8 mouse cellular contexts compared by ENCODE assay signal in the genomic region with DNA sequence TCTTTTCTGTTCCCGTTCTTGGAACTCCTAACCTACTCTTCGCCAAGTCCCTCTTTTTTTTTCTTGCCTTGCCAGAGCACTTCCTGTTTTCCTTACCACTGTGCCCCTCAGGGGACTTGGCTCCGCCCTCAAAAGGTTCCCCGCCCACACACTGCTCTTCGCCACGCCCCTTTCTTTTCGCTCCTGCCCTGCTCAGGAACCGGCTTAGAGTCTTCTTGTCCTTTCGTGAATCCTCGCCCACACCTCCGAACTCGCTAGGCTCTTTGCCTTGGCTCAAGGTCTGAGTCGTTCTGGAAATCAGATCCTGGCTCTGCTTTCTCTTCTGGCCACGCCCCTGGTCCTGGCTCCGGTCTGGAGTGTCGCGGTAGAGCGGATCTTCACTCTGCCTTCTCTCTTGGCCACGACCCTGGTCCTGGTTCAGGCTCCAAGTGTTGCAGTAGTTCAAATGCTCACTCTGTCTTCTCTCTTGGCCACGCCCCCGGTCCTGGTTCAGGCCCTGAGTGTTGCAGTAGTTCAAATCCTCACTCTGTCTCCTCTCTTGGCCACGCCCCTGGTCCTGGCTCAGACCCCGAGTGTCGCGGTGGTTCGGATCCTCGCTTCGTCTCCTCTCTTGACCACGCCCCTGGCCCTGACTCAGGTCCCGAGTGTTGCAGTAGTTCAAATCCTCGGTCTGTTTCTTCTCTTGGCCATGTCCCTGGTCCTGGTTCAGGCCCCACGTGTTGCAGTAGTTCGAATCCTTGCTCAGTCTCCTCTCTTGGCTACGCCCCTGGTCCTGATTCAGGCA. TPM values are rescaled to one million over a fixed set of nuclear protein-coding genes. Genes with fewer than 3 reads are reported as not detected.
DNase-seq lines count a peak whose midpoint lies in the region; ATAC-seq lines count a peak whose summit lies in the region.

No protein-coding gene starts in this region.

- H3K27me3 ChIP-seq in forebrain, embryonic 16.5 days (replicated peaks; ENCODE audit: control insufficient read depth, insufficient read depth, low read length), result 0 out of 2 replicates have a peak, but pooled peaks cover 11% of the 10 kb centered on the region

- peak overlapping the region; percentile 20 for H3K4me3 ChIP-seq in forebrain, embryonic 16.5 days (replicated peaks; ENCODE audit: low read length)

- DNase-seq in MEL-GATA-1-ER (ENCODE audit: extremely low read depth, low read depth), result peak; percentile 83
- peak; percentile 30 to 47 for DNase-seq in cerebellum, adult 18-20 months
- DNase-seq in heart, postnatal 4 days, result peak; percentile 86
- DNase-seq in layer of hippocampus, adult 9-10 months (ENCODE audit: low spot score), result peak; percentile 27
- peak; percentile 97 for DNase-seq in lung, postnatal 10 days
- DNase-seq in ovary, postnatal 14 days (ENCODE audit: low spot score), result peak; percentile 86
- peak; percentile 59 for DNase-seq in urinary bladder, adult 2 months (ENCODE audit: low spot score)

- no peaks in the 10 kb centered on the region for H3K36me3 ChIP-seq in forebrain, embryonic 16.5 days (ENCODE audit: control insufficient read depth, insufficient read depth)

- no peaks in the 10 kb centered on the region for H3K9me3 ChIP-seq in forebrain, embryonic 16.5 days (ENCODE audit: control insufficient read depth, low read length)

- ATAC-seq in forebrain, embryonic 16.5 days, result peak; percentile 34; the same call in 1 of the 2 replicates

- 7% methylated on average over 34 of the region's 34 CpGs for WGBS in forebrain, embryonic 16.5 days

- no peak overlapping the region for H3K27ac ChIP-seq in forebrain, embryonic 16.5 days (ENCODE audit: low read length)

- H3K4me1 ChIP-seq in forebrain, embryonic 16.5 days (replicated peaks; ENCODE audit: control insufficient read depth, insufficient read depth, low read length), result peaks cover 6% of the 10 kb centered on the region; the same call in 1 of the 2 replicates

- H3K9ac ChIP-seq in forebrain, embryonic 16.5 days (replicated peaks; ENCODE audit: low read depth, low read length), result no peak overlapping the region

- peak overlapping the region; percentile 39 for H3K4me2 ChIP-seq in forebrain, embryonic 16.5 days (ENCODE audit: low read length)

RNA-seq across cellular contexts. Expression of a gene that starts 2.2 kb away (rescaled TPM):
- polyA plus RNA-seq in forebrain, embryonic 16.5 days (2015; fragmentation: Nextera tagmentation; extraction: Ambion mirVana), result 1.3 and 2.5 TPM in 2 replicates
- under 1 TPM; 0.56 to 0.60 TPM for total RNA-seq in heart, postnatal 4 days (2021)
- 4.9 and 6.7 TPM in 2 replicates for polyA plus RNA-seq in urinary bladder, adult 2 months (2012; rRNA removed)

RNA-seq across cellular contexts. Expression of a gene that starts 20.7 kb away (rescaled TPM):
- polyA plus RNA-seq in forebrain, embryonic 16.5 days (2015; fragmentation: Nextera tagmentation; extraction: Ambion mirVana), result 0.61 and 1.1 TPM in 2 replicates
- total RNA-seq in heart, postnatal 4 days (2021), result 1 to 10 TPM; 5.3 to 5.7 TPM
- 3.9 and 5.4 TPM in 2 replicates for polyA plus RNA-seq in urinary bladder, adult 2 months (2012; rRNA removed)

RNA-seq across cellular contexts. Expression of a gene that starts 26.5 kb away (rescaled TPM):
- 76.3 and 81.0 TPM in 2 replicates for polyA plus RNA-seq in forebrain, embryonic 16.5 days (2015; fragmentation: Nextera tagmentation; extraction: Ambion mirVana)
- total RNA-seq in heart, postnatal 4 days (2021), result 10 to 100 TPM; 81.5 to 82.5 TPM
- polyA plus RNA-seq in urinary bladder, adult 2 months (2012; rRNA removed), result 43.4 and 45.5 TPM in 2 replicates

RNA-seq across cellular contexts. Expression of a gene that starts 31.1 kb away (rescaled TPM):
- 267 and 277 TPM in 2 replicates for polyA plus RNA-seq in forebrain, embryonic 16.5 days (2015; fragmentation: Nextera tagmentation; extraction: Ambion mirVana)
- 100 to 1,000 TPM; 184 to 188 TPM for total RNA-seq in heart, postnatal 4 days (2021)
- polyA plus RNA-seq in urinary bladder, adult 2 months (2012; rRNA removed), result 171 and 187 TPM in 2 replicates

RNA-seq across cellular contexts. Expression of a gene that starts 36.7 kb away (rescaled TPM):
- polyA plus RNA-seq in forebrain, embryonic 16.5 days (2015; fragmentation: Nextera tagmentation; extraction: Ambion mirVana), result 0.65 and 1.5 TPM in 2 replicates
- 1 to 10 TPM; 4.4 to 8.1 TPM for total RNA-seq in heart, postnatal 4 days (2021)
- 144 and 178 TPM in 2 replicates for polyA plus RNA-seq in urinary bladder, adult 2 months (2012; rRNA removed)

Comparison
In these comparisons a context has a peak if more than half of its experiments do, and no peak if none do; other contexts are left out.
1. DNase-seq: peak in every context shown above with its lines; median percentile 97 in lung, postnatal 10 days; 86 in heart, postnatal 4 days; 86 in ovary, postnatal 14 days; 83 in MEL-GATA-1-ER; 59 in urinary bladder, adult 2 months; 38 in cerebellum, adult 18-20 months; 27 in layer of hippocampus, adult 9-10 months.